Mouse (Mus musculus): Measurements from ENCODE around the gene Tbc1d16.

- TF ChIP-seq CTCF (IDR thresholded peaks at IDR 0.05; ENCODE audit: insufficient read depth, low read length) (no peak), POLR2A (IDR thresholded peaks at IDR 0.05; ENCODE audit: borderline replicate concordance, extremely low read depth, low read depth, low read length) (no peak)
Measured at GRCm38 (mm10) chr11:119227591-119227990, 708 bp downstream of the Tbc1d16 start.
